Mouse (Mus musculus) regulatory T cell (primary cell): ENCODE measurements at regions not wholly inside any gene's neighbourhood (a gene's known extent, or its start where the extent isn't known, plus 50 kb on each side); places are given as distances from the start of the nearest gene placed in this dataset.

ENCODE experiments used
- in situ Hi-C: fragments of 300-600 bp; cut with MboI, MseI; formaldehyde crosslinking; loops from one replicate; pipeline ENCODE4 v1.15.1; 2025; ENCODE audit warnings: high pct_unique_total_duplicates

DNA sequence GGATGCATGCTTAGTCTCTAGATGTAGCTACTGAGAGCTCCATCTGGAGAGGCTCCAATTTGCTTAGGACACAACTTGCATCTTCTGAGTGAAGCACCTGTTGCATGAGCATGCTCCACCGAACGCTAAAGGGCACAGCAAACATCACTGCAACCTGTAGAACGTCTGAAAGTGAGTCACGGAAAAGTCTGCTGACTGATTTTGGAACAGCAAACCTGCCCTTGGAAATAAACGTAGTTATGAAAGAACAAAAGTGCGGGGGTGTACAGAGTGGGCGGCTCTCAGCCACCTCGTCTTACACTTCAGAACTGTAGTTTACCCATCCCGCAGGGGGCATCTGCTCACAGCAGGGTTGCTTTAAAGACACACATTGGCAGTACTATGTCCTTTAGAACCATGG, 97.0 kb upstream of the Rxylt1 start:
- in situ Hi-C loops = no loop called here

- in situ Hi-C loops = no loop called here
Measured at GRCm38 (mm10) chr10:122193343-122193742, 96.2 kb upstream of the Rxylt1 start.

- in situ Hi-C loops = no loop called here
Measured at GRCm38 (mm10) chr10:122185152-122185745, 88.1 kb upstream of the Rxylt1 start.

DNA sequence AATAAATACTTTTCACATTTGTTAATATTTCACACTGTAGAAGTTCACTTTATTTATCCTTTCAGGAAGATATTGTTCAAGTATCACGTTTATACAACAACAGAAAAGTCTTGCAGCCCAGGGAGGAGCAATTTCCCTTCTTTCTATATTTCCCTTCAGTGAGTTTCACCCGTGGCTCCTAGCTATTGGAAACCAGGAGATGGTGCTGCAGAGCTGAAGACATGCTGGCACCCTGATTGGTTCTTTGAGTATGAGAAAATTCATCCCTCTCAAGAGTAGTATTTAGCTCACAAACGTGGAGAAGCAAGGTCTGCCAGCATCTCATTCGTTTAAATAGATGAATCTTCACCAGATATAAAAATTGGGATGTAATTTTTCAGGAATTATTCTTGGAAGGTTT, 85.9 kb upstream of the Rxylt1 start:
- in situ Hi-C loops = no loop called here

- in situ Hi-C loops = no loop called here
Measured at GRCm38 (mm10) chr10:122149038-122149437, 51.9 kb upstream of the Rxylt1 start.

- in situ Hi-C loops = no loop called here
Measured at GRCm38 (mm10) chr10:122148609-122149008, 51.4 kb upstream of the Rxylt1 start.
